26 mouse cellular contexts compared by ENCODE assay signal in genomic region chr11:101950021-101950420, GRCm38 (mm10). TPM values are rescaled to one million over a fixed set of nuclear protein-coding genes. Genes with fewer than 3 reads are reported as not detected.
"Had no signal": no experiment of that assay in that cellular context is flagged by ENCODE, and none has a peak within 500 bp of the region (broad histone marks: within the 10 kb centered on the region; RNA-seq: fewer than 3 reads in every experiment).

No protein-coding gene starts in this region.

- H3K27ac ChIP-seq: midbrain, embryonic 10.5 days; midbrain, embryonic 12.5 days; neural tube, embryonic 13.5 days; neural tube, embryonic 15.5 days had no signal

- H3K9me3 ChIP-seq: midbrain, embryonic 10.5 days; midbrain, embryonic 12.5 days; neural tube, embryonic 13.5 days; neural tube, embryonic 15.5 days had no signal

- H3K4me3 ChIP-seq: midbrain, embryonic 10.5 days; midbrain, embryonic 12.5 days; myocyte; neural tube, embryonic 13.5 days; neural tube, embryonic 15.5 days had no signal

- DNase-seq: lung, embryonic 14.5 days; lung, postnatal 10 days; lung, postnatal 4 days; midbrain, embryonic 14.5 days; retina, postnatal 1 day; right cerebral cortex, adult 18-20 months; right cerebral cortex, postnatal 25 days; right cerebral cortex, postnatal 4 days; spleen, adult 18-20 months; thymus, adult 18-20 months; thymus, postnatal 14 days; thymus, postnatal 36 days had no signal

- H3K36me3 ChIP-seq: midbrain, embryonic 10.5 days; midbrain, embryonic 12.5 days; neural tube, embryonic 13.5 days; neural tube, embryonic 15.5 days had no signal

RNA-seq across cellular contexts. Expression of gene Sost, which starts 16.8 kb away (rescaled TPM):
- total RNA-seq: megakaryocyte, adult 5-6 weeks; megakaryocyte-erythroid progenitor cell, adult 5-6 weeks had no signal
- polyA plus RNA-seq: lung, embryonic 14.5 days; midbrain, embryonic 14.5 days; midbrain, embryonic 16.5 days; neural tube, embryonic 11.5 days; small intestine, adult 2 months; stomach, embryonic 14.5 days; stomach, embryonic 16.5 days had no signal

RNA-seq across cellular contexts. Expression of gene Cfap97d1, which starts 34.1 kb away (rescaled TPM):
- total RNA-seq: megakaryocyte, adult 5-6 weeks; megakaryocyte-erythroid progenitor cell, adult 5-6 weeks had no signal
- polyA plus RNA-seq: lung, embryonic 14.5 days; lung, embryonic 16.5 days; midbrain, embryonic 10.5 days; midbrain, embryonic 12.5 days; midbrain, embryonic 14.5 days; midbrain, embryonic 16.5 days; myocyte; neural tube, embryonic 11.5 days; neural tube, embryonic 13.5 days; neural tube, embryonic 15.5 days; small intestine, adult 2 months; stomach, embryonic 14.5 days; stomach, embryonic 16.5 days; thymus, postnatal 0 days had no signal

RNA-seq across cellular contexts. Expression of gene Meox1, which starts 55.8 kb away (rescaled TPM):
- total RNA-seq: megakaryocyte-erythroid progenitor cell, adult 5-6 weeks had no signal
